Mouse (Mus musculus): ENCODE measurements around the gene Kif26b. TPM values are rescaled to one million over a fixed set of nuclear protein-coding genes. Genes with fewer than 3 reads are reported as not detected.

Gene Kif26b
- polyA plus RNA-seq, 1 experiment from 2014 or later: 0.05 TPM

DNA sequence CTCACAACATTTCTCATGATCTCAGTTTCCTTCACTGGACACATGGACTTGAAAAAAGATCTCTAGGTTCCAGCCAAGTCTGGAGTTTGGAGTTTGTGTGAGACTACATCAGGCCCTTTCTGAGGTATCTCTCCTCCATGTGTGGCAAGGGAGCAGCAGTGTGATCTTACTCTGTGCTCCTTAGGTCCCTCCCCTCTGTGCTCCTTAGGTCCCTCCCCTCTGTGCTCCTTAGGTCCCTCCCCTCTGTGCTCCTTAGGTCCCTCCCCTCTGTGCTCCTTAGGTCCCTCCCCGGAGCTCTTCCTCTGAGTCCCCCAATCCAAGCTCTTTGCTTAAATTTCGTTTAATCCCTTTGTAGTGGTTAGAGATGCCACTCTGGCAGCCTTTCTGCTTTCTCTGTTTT, 250.8 kb downstream of the Kif26b start:
- H3K27me3 ChIP-seq (ENCODE audit: control insufficient read depth, insufficient read depth, low read depth, low read length): no peaks in the 10 kb centered on the region
- no peak overlapping the region for H3K9ac ChIP-seq (ENCODE audit: low read depth, low read length)
- no peaks in the 10 kb centered on the region for H3K9me3 ChIP-seq (replicated peaks; ENCODE audit: control insufficient read depth, low read length)
- H3K4me2 ChIP-seq (ENCODE audit: low read depth, low read length): no peak overlapping the region
- H3K36me3 ChIP-seq (ENCODE audit: control insufficient read depth, insufficient read depth): no peaks in the 10 kb centered on the region
- no peak overlapping the region for H3K27ac ChIP-seq (ENCODE audit: low read length)
- WGBS (ENCODE audit: insufficient replicate concordance): 23% methylated on average over 2 of the region's 2 CpGs
- no peak overlapping the region for H3K4me3 ChIP-seq (ENCODE audit: low read depth, low read length)
- H3K4me1 ChIP-seq (ENCODE audit: control insufficient read depth, low read depth, low read length): peaks cover 3% of the 10 kb centered on the region
- ATAC-seq (ENCODE audit: low read depth): no peak

GRCm38 (mm10) chr1:178784043-178784442, 255.1 kb downstream of the Kif26b start:
- H3K4me1 ChIP-seq (ENCODE audit: control insufficient read depth, low read depth, low read length): peaks cover 3% of the 10 kb centered on the region
- no peak overlapping the region for H3K27ac ChIP-seq (ENCODE audit: low read length)
- peak; percentile 66 for ATAC-seq (ENCODE audit: low read depth)
- H3K27me3 ChIP-seq (ENCODE audit: control insufficient read depth, insufficient read depth, low read depth, low read length): no peaks in the 10 kb centered on the region
- H3K36me3 ChIP-seq (ENCODE audit: control insufficient read depth, insufficient read depth): no peaks in the 10 kb centered on the region
- H3K4me3 ChIP-seq (ENCODE audit: low read depth, low read length): no peak overlapping the region
- 81% methylated on average over 6 of the region's 6 CpGs for WGBS (ENCODE audit: insufficient replicate concordance)
- no peak overlapping the region for H3K9ac ChIP-seq (ENCODE audit: low read depth, low read length)
- no peak overlapping the region for H3K4me2 ChIP-seq (ENCODE audit: low read depth, low read length)
- H3K9me3 ChIP-seq (replicated peaks; ENCODE audit: control insufficient read depth, low read length): no peaks in the 10 kb centered on the region

- Histone ChIP-seq H3K9ac (ENCODE audit: low read depth, low read length) (no peak overlapping the region), H3K4me2 (ENCODE audit: low read depth, low read length) (no peak overlapping the region), H3K36me3 (ENCODE audit: control insufficient read depth, insufficient read depth) (no peaks in the 10 kb centered on the region), H3K4me1 (ENCODE audit: control insufficient read depth, low read depth, low read length) (no peaks in the 10 kb centered on the region), H3K9me3 (replicated peaks; ENCODE audit: control insufficient read depth, low read length) (no peaks in the 10 kb centered on the region), H3K27ac (ENCODE audit: low read length) (no peak overlapping the region), H3K4me3 (ENCODE audit: low read depth, low read length) (no peak overlapping the region), H3K27me3 (ENCODE audit: control insufficient read depth, insufficient read depth, low read depth, low read length) (no peaks in the 10 kb centered on the region)
- no peak for ATAC-seq (ENCODE audit: low read depth)
- WGBS (ENCODE audit: insufficient replicate concordance): 26% methylated on average over 1 of the region's 1 CpGs
Observed at GRCm38 (mm10) chr1:178791266-178791665, 262.3 kb downstream of the Kif26b start.

DNA sequence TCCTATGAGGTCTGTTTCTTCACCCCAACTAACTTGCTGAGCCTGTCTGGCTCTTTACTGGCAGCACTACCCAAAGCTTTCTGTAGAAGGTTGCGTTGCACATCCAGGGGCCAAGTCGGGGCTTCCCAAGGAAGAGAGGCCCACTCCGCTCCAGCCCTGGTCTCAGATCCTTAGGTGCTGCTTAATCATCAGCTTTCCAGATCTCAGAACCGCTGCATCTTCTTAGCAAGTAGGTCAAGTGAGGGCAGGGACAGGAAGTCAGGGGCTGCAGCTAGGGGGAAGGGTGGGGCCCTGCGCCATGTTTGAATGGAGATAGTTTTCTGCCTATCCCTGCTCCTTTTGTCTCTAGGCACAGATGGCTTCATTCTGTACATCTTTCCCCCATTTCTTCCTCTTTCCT, 263.8 kb downstream of the Kif26b start:
- WGBS (ENCODE audit: insufficient replicate concordance): 77% methylated on average over 5 of the region's 5 CpGs

GRCm38 (mm10) chr1:178794866-178795265, 265.9 kb downstream of the Kif26b start:
- Histone ChIP-seq H3K27me3 (ENCODE audit: control insufficient read depth, insufficient read depth, low read depth, low read length) (no peaks in the 10 kb centered on the region), H3K36me3 (ENCODE audit: control insufficient read depth, insufficient read depth) (no peaks in the 10 kb centered on the region), H3K9ac (ENCODE audit: low read depth, low read length) (no peak overlapping the region), H3K4me3 (ENCODE audit: low read depth, low read length) (no peak overlapping the region), H3K9me3 (replicated peaks; ENCODE audit: control insufficient read depth, low read length) (no peaks in the 10 kb centered on the region), H3K27ac (ENCODE audit: low read length) (no peak overlapping the region), H3K4me2 (ENCODE audit: low read depth, low read length) (no peak overlapping the region), H3K4me1 (ENCODE audit: control insufficient read depth, low read depth, low read length) (no peaks in the 10 kb centered on the region; the same call in 1 of the 2 replicates)
- 75% methylated on average over 7 of the region's 7 CpGs for WGBS (ENCODE audit: insufficient replicate concordance)
- no peak for ATAC-seq (ENCODE audit: low read depth)

More for the DNA sequence above, 263.8 kb downstream of the Kif26b start:
- Histone ChIP-seq H3K27me3 (ENCODE audit: control insufficient read depth, insufficient read depth, low read depth, low read length) (no peaks in the 10 kb centered on the region), H3K9me3 (replicated peaks; ENCODE audit: control insufficient read depth, low read length) (no peaks in the 10 kb centered on the region), H3K4me3 (ENCODE audit: low read depth, low read length) (no peak overlapping the region), H3K9ac (ENCODE audit: low read depth, low read length) (no peak overlapping the region), H3K36me3 (ENCODE audit: control insufficient read depth, insufficient read depth) (no peaks in the 10 kb centered on the region), H3K4me2 (ENCODE audit: low read depth, low read length) (no peak overlapping the region), H3K27ac (ENCODE audit: low read length) (no peak overlapping the region), H3K4me1 (ENCODE audit: control insufficient read depth, low read depth, low read length) (no peaks in the 10 kb centered on the region)
- ATAC-seq (ENCODE audit: low read depth): no peak

DNA sequence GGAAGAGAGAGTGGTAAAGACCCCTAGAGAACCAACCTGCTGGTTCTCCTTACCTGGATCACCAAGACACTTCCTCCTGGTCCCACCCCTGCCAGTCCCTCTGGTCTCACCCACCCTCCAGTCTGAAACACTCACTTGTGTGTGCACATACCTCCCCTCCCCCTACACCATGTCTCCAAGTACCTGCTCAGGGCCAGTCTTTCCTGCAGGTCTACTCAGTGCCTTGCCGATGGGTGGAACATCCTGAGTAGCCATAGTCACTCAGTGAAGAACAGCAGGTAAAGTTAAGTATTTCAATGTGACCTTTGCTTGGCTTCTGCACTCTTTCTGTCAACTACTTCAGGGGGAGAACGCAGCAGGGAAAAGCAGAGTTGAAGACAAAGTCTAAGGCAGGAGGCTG, 268.5 kb downstream of the Kif26b start:
- Histone ChIP-seq H3K9ac (ENCODE audit: low read depth, low read length) (no peak overlapping the region), H3K27me3 (ENCODE audit: control insufficient read depth, insufficient read depth, low read depth, low read length) (no peaks in the 10 kb centered on the region; the same call in 1 of the 2 replicates), H3K36me3 (ENCODE audit: control insufficient read depth, insufficient read depth) (no peaks in the 10 kb centered on the region), H3K4me3 (ENCODE audit: low read depth, low read length) (no peak overlapping the region), H3K9me3 (replicated peaks; ENCODE audit: control insufficient read depth, low read length) (no peaks in the 10 kb centered on the region), H3K27ac (ENCODE audit: low read length) (no peak overlapping the region), H3K4me1 (ENCODE audit: control insufficient read depth, low read depth, low read length) (no peaks in the 10 kb centered on the region; the same call in 1 of the 2 replicates), H3K4me2 (ENCODE audit: low read depth, low read length) (no peak overlapping the region)
- WGBS (ENCODE audit: insufficient replicate concordance): 70% methylated on average over 2 of the region's 2 CpGs
- no peak for ATAC-seq (ENCODE audit: low read depth)

GRCm38 (mm10) chr1:178798333-178798732, 269.4 kb downstream of the Kif26b start:
- Histone ChIP-seq H3K4me2 (ENCODE audit: low read depth, low read length) (no peak overlapping the region), H3K4me3 (ENCODE audit: low read depth, low read length) (no peak overlapping the region), H3K27me3 (ENCODE audit: control insufficient read depth, insufficient read depth, low read depth, low read length) (no peaks in the 10 kb centered on the region; the same call in 1 of the 2 replicates), H3K27ac (ENCODE audit: low read length) (no peak overlapping the region), H3K36me3 (ENCODE audit: control insufficient read depth, insufficient read depth) (no peaks in the 10 kb centered on the region), H3K4me1 (ENCODE audit: control insufficient read depth, low read depth, low read length) (no peaks in the 10 kb centered on the region; the same call in 1 of the 2 replicates), H3K9ac (ENCODE audit: low read depth, low read length) (no peak overlapping the region), H3K9me3 (replicated peaks; ENCODE audit: control insufficient read depth, low read length) (no peaks in the 10 kb centered on the region)
- WGBS (ENCODE audit: insufficient replicate concordance): 3% methylated on average over 5 of the region's 5 CpGs
- 0 out of 2 replicates have a peak, but pooled peaks have one; percentile 48 for ATAC-seq (ENCODE audit: low read depth)

DNA sequence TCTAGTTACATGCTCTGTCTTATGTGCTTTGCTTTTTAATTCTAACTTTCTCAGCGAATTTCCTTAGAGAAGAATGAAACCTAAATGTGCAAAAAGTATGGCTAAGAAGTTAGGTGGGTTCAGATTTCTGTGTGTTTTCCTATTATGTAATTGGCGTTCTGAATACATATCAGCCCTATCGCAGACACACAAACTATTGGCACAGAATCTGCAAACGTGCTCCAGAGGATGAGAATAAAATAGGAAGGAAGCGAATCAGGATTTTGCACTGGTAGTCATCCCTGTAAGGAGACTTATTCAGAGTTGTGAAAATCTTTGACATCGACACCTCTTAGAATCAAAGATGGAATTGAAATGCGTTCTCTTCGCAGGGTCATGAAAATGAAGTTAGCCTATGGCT, 270.0 kb downstream of the Kif26b start:
- Histone ChIP-seq H3K36me3 (ENCODE audit: control insufficient read depth, insufficient read depth) (no peaks in the 10 kb centered on the region), H3K9ac (ENCODE audit: low read depth, low read length) (no peak overlapping the region), H3K27me3 (ENCODE audit: control insufficient read depth, insufficient read depth, low read depth, low read length) (no peaks in the 10 kb centered on the region; the same call in 1 of the 2 replicates), H3K4me1 (ENCODE audit: control insufficient read depth, low read depth, low read length) (no peaks in the 10 kb centered on the region; the same call in 1 of the 2 replicates), H3K4me3 (ENCODE audit: low read depth, low read length) (no peak overlapping the region), H3K9me3 (replicated peaks; ENCODE audit: control insufficient read depth, low read length) (no peaks in the 10 kb centered on the region), H3K4me2 (ENCODE audit: low read depth, low read length) (no peak overlapping the region), H3K27ac (ENCODE audit: low read length) (no peak overlapping the region)
- 63% methylated on average over 8 of the region's 8 CpGs for WGBS (ENCODE audit: insufficient replicate concordance)
- ATAC-seq (ENCODE audit: low read depth): no peak

DNA sequence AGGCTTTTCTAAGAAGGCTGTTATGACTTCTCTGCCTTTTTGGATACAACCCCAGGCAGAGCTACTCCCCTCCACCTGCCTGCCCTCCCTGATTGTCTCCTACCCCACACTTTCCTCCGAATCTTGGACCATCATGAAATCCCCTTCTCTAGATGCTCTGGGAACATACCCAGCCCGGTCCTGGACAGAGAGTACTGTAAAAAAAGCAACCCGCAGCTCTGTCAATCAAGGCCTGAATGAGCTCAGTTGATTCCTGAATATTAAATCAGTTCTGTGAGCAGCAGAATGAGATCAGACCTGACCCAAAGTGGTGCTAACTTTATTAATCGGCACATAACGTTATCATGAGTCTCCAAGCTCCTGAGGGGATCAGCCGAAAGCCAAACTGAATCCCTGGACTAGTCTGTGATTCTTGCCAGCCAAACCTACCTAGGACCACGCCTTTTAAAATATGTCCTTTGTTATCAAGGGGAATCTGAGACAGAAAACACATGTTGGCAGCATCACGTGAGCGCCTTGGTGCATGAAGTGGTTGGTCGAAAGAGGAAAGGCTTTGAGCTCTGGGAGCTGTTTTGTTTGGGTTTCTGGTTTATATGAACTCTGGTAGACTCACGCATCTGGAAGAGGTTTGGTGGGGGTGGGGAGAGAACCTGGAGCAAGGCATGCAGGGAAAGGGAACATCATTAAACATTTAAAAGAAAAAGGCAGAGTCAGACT, 271.1 kb downstream of the Kif26b start:
- no peaks in the 10 kb centered on the region for H3K9me3 ChIP-seq (replicated peaks; ENCODE audit: control insufficient read depth, low read length)
- H3K27me3 ChIP-seq (ENCODE audit: control insufficient read depth, insufficient read depth, low read depth, low read length): no peaks in the 10 kb centered on the region; the same call in 1 of the 2 replicates
- no peak overlapping the region for H3K27ac ChIP-seq (ENCODE audit: low read length)
- no peaks in the 10 kb centered on the region for H3K36me3 ChIP-seq (ENCODE audit: control insufficient read depth, insufficient read depth)
- H3K9ac ChIP-seq (ENCODE audit: low read depth, low read length): no peak overlapping the region
- WGBS (ENCODE audit: insufficient replicate concordance): 62% methylated on average over 11 of the region's 11 CpGs
- H3K4me2 ChIP-seq (ENCODE audit: low read depth, low read length): no peak overlapping the region
- no peak overlapping the region for H3K4me3 ChIP-seq (ENCODE audit: low read depth, low read length)
- H3K4me1 ChIP-seq (ENCODE audit: control insufficient read depth, low read depth, low read length): no peaks in the 10 kb centered on the region; the same call in 1 of the 2 replicates
- ATAC-seq (ENCODE audit: low read depth): no peak

All from liver, embryonic 16.5 days (tissue).